Mouse (Mus musculus) lung, postnatal 0 days (tissue): ENCODE results near the gene Cdk5rap1. TPM values are rescaled to one million over a fixed set of nuclear protein-coding genes. Genes with fewer than 3 reads are reported as not detected.
A peak's percentile ranks its signal among the peaks of the same experiment; 100 is the strongest.

ENCODE experiments used
- ATAC-seq: fragments of 200-750 bp; cut with Nextera tagmentation; 2 replicates; pipeline ENCODE4 v1.8.0; 2017; ENCODE audit warnings: moderate library complexity
- DNase-seq: peaks from one replicate; pipeline ENCODE4 v3.0.0-alpha.2; 2016; ENCODE audit warnings: low spot score
- H3K27ac ChIP-seq: fragments of 300-500 bp; sonication (generic); 2 replicates; pipeline ENCODE4 v1.5.1; 2014; ENCODE audit warnings: antibody characterized with exemption, mild to moderate bottlenecking, low read length, mixed read lengths
- H3K27me3 ChIP-seq: fragments of 300-500 bp; sonication (generic); replicated peaks from 2 replicates; pipeline ENCODE4 v1.6.1; 2014; ENCODE audit warnings: low read length, mixed read lengths; ENCODE audit not compliant: insufficient read depth
- H3K36me3 ChIP-seq: fragments of 300-500 bp; sonication (generic); 2 replicates; pipeline ENCODE4 v1.6.1; 2014; ENCODE audit warnings: low read length, mixed read lengths; ENCODE audit not compliant: insufficient read depth
- H3K4me1 ChIP-seq: fragments of 300-500 bp; sonication (generic); 2 replicates; pipeline ENCODE4 v1.6.1; 2014; ENCODE audit warnings: antibody characterized with exemption, low read depth, low read length, mixed read lengths; ENCODE audit not compliant: insufficient read depth
- H3K4me2 ChIP-seq: fragments of 300-500 bp; sonication (generic); replicated peaks from 2 replicates; pipeline ENCODE4 v1.6.1; 2014; ENCODE audit warnings: low read depth, mild to moderate bottlenecking, low read length, moderate library complexity, mixed read lengths
- H3K4me3 ChIP-seq: fragments of 300-500 bp; sonication (generic); 2 replicates; pipeline ENCODE4 v1.5.1; 2014; ENCODE audit warnings: low read depth, low read length
- H3K9ac ChIP-seq: fragments of 300-500 bp; sonication (generic); replicated peaks from 2 replicates; pipeline ENCODE4 v1.6.1; 2014; ENCODE audit warnings: low read depth, mild to moderate bottlenecking
- H3K9me3 ChIP-seq: fragments of 300-500 bp; sonication (generic); 2 replicates; pipeline ENCODE4 v1.6.1; 2016; ENCODE audit warnings: low read length, mixed read lengths
- CTCF ChIP-seq: IDR thresholded peaks from 2 replicates; pipeline ENCODE4 v1.5.1; 2016; ENCODE audit warnings: antibody characterized with exemption, mild to moderate bottlenecking
- EP300 ChIP-seq: IDR thresholded peaks from 2 replicates; pipeline ENCODE4 v1.6.1; 2016; ENCODE audit warnings: antibody characterized with exemption, mild to moderate bottlenecking, control low read depth
- WGBS: fragments of 180-500 bp; shearing (Covaris S2); extraction: QIAGEN DNeasy Blood & Tissue Kit; methylation state at CpG from one replicate; pipeline ENCODE4 v1.1.7; 2014; 5-methylcytosine and 5-hydroxymethylcytosine counted together
- polyA plus RNA-seq: library from polyadenylated mRNA; unstranded; fragments of >200 nt; fragmentation: Nextera tagmentation; extraction: Ambion mirVana; gene quantifications from 2 replicates; pipeline ENCODE4 v1.2.1, GENCODE M21; 2015

The Cdk5rap1 gene
- polyA plus RNA-seq, 1 experiment from 2014 or later: 5.6 TPM

- Histone ChIP-seq H3K9ac (no peak overlapping the region), H3K9me3 (no peaks in the 10 kb centered on the region), H3K36me3 (no peaks in the 10 kb centered on the region), H3K27ac (no peak overlapping the region), H3K4me2 (no peak overlapping the region), H3K4me1 (peaks cover 7% of the 10 kb centered on the region; the same call in 1 of the 2 replicates), H3K4me3 (no peak overlapping the region), H3K27me3 (no peaks in the 10 kb centered on the region)
- WGBS: 27% methylated on average over 1 of the region's 1 CpGs
- ATAC-seq (no peak), DNase-seq (no peak)
- TF ChIP-seq CTCF (no peak), EP300 (no peak)
Measured at GRCm38 (mm10) chr2:154401976-154402375, 29.2 kb upstream of the Cdk5rap1 start.

DNA sequence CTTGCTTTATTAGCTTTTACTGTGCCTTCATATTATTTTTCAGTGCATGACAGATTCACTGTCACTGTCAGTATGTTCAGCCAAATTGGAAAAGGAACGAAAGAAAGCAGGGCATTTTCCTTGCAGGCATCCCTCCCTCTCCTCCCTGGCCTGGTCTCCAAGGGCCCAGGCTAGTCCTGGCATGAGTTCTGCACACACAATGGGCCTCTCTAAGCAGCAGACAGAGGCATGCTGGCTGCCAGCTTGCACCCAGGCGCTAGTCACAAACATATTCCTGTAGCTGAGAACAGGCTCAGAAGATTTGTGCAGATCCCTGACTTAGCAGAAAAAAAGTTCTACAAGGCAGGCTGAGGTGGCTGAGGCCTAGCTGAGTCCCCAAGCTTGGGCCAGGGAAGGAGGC is 26.5 kb upstream of the Cdk5rap1 start:
- Histone ChIP-seq H3K27me3 (no peaks in the 10 kb centered on the region), H3K4me3 (no peak overlapping the region), H3K4me1 (peaks cover 7% of the 10 kb centered on the region; the same call in 1 of the 2 replicates), H3K9ac (no peak overlapping the region), H3K9me3 (no peaks in the 10 kb centered on the region), H3K27ac (no peak overlapping the region), H3K4me2 (no peak overlapping the region), H3K36me3 (no peaks in the 10 kb centered on the region)
- no peak for TF ChIP-seq CTCF
- no peak for TF ChIP-seq EP300
- WGBS: 80% methylated on average over 2 of the region's 2 CpGs
- ATAC-seq (no peak), DNase-seq (no peak)

- no peak overlapping the region for H3K4me3 ChIP-seq
- WGBS: 77% methylated on average over 7 of the region's 7 CpGs
- TF ChIP-seq EP300 (no peak), CTCF (no peak)
- no peaks in the 10 kb centered on the region for H3K9me3 ChIP-seq
- H3K27me3 ChIP-seq: no peaks in the 10 kb centered on the region
- H3K36me3 ChIP-seq: no peaks in the 10 kb centered on the region
- H3K4me2 ChIP-seq: no peak overlapping the region
- H3K9ac ChIP-seq: no peak overlapping the region
- H3K4me1 ChIP-seq: peaks cover 7% of the 10 kb centered on the region; the same call in 1 of the 2 replicates
- ATAC-seq (no peak), DNase-seq (no peak)
- no peak overlapping the region for H3K27ac ChIP-seq
Measured at GRCm38 (mm10) chr2:154398267-154398666, 25.5 kb upstream of the Cdk5rap1 start.

DNA sequence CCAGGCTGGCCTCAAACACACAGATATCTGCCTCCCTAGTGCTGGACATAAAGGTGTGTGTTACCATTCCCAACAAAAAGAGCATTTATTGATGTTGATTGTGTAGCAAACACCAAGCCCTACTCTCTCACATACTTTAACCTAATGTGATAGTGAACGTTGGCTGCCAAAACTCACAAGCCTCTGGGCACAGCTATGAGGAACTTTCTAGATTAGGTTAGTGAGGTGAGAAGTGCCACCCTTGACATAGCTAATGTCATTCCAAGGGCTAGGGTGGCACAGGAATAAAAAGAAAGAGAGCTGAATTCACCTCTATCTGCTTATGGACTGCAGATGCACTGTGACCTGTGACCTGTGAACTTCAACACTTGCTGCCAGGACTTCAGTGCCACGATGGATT is 23.7 kb upstream of the Cdk5rap1 start:
- WGBS: 73% methylated on average over 2 of the region's 2 CpGs
- no peak for ATAC-seq
- no peak for DNase-seq
- no peaks in the 10 kb centered on the region for H3K27me3 ChIP-seq
- no peak overlapping the region for H3K9ac ChIP-seq
- no peak for TF ChIP-seq CTCF
- no peak for TF ChIP-seq EP300
- H3K4me3 ChIP-seq: no peak overlapping the region
- H3K9me3 ChIP-seq: no peaks in the 10 kb centered on the region
- H3K27ac ChIP-seq: no peak overlapping the region
- H3K4me1 ChIP-seq: no peaks in the 10 kb centered on the region
- no peak overlapping the region for H3K4me2 ChIP-seq
- H3K36me3 ChIP-seq: no peaks in the 10 kb centered on the region

DNA sequence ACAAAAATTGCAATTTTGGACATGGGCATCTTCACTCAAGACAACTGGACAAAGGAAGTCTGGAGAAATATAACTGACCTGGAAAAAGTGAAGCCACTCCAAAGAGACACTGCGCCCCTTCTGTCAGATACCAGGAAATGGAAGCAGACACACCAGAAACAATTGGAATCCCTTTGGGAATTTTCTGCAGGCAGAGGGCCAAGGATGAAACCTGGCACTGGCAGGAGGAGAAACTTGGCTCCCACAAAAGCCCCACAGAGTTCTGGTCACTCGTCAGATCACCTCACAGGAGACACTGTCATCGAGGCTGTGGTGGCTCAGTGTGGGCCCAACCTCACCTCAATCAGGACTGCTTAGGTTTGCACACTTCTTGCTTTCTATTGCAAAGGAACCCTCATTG is 21.8 kb upstream of the Cdk5rap1 start:
- DNase-seq: no peak
- no peaks in the 10 kb centered on the region for H3K36me3 ChIP-seq
- no peaks in the 10 kb centered on the region for H3K9me3 ChIP-seq
- H3K4me2 ChIP-seq: no peak overlapping the region
- H3K9ac ChIP-seq: no peak overlapping the region
- peaks cover 10% of the 10 kb centered on the region; the same call in 1 of the 2 replicates for H3K4me1 ChIP-seq
- no peak overlapping the region for H3K27ac ChIP-seq
- 75% methylated on average over 3 of the region's 3 CpGs for WGBS
- no peak for ATAC-seq
- H3K27me3 ChIP-seq: no peaks in the 10 kb centered on the region
- no peak overlapping the region for H3K4me3 ChIP-seq
- TF ChIP-seq EP300 (no peak), CTCF (no peak)

- Histone ChIP-seq H3K36me3 (no peaks in the 10 kb centered on the region), H3K9ac (no peak overlapping the region), H3K4me2 (no peak overlapping the region), H3K4me1 (peaks cover 10% of the 10 kb centered on the region; the same call in 1 of the 2 replicates), H3K27ac (peak overlapping the region; percentile 76), H3K4me3 (no peak overlapping the region), H3K27me3 (no peaks in the 10 kb centered on the region), H3K9me3 (no peaks in the 10 kb centered on the region)
- ATAC-seq (peak; percentile 90), DNase-seq (peak; percentile 89)
- TF ChIP-seq EP300: peak; percentile 56
- TF ChIP-seq CTCF: no peak
- 46% methylated on average over 11 of the region's 11 CpGs for WGBS
Measured at GRCm38 (mm10) chr2:154390180-154390964, 17.6 kb upstream of the Cdk5rap1 start.
